Mouse (Mus musculus): Measurements from ENCODE around the gene Klf16.

DNA sequence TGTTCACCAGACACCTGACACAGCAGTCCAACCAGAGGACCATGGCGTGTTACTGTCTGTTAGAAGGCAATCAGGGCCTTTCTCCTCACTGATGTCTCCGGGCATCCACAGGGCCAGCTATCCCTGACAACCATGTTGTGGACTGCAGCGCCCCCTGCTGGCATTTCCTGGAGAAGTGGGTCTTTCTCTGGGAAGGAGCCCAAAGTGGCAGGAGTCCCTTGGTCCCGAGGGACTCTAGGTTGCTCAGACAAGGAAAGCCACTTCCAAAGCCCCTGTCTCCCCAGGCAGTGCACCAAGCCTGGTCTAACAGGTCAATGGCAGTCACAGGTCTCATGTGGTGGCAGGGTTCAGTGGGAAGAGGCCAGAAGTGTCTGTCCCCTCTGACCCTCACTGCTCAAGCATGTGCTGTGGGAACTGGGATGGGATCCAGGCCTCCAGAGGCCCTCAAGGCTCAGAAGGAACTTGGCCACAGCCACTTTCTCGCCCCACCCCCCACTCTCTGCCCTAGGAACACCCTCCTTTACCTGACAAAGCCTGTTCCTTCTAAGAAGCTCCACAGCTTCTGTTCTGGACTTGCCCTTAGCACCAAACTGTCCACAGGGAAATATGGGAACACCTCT lies 19.7 kb downstream of the Klf16 start:
- TF ChIP-seq CTCF (IDR thresholded peaks at IDR 0.05), result peak; percentile 82
- TF ChIP-seq POLR2A (IDR thresholded peaks at IDR 0.05; ENCODE audit: insufficient read depth, low read depth, low read length), result no peak
- TF ChIP-seq EP300 (IDR thresholded peaks at IDR 0.05; ENCODE audit: insufficient read depth, low read depth, low read length), result no peak

Measured in heart, adult 2 months (tissue).